Mouse (Mus musculus) G1E-ER4 (cell line): Measurements from ENCODE around the gene Tmem161a. TPM values are rescaled to one million over a fixed set of nuclear protein-coding genes. Genes with fewer than 3 reads are reported as not detected.

Experiments used
- GATA1 ChIP-seq: IDR thresholded peaks from one replicate; pipeline ENCODE4 v1.8.0; 2012; ENCODE audit warnings: low read length, inconsistent platforms
- polyA plus RNA-seq: library from polyadenylated mRNA; stranded (reverse); fragments of >175 nt; gene quantifications from 2 replicates; pipeline ENCODE4 v1.2.3, GENCODE M21; 2012

Gene Tmem161a
- polyA plus RNA-seq, 1 experiment: 149 TPM

DNA sequence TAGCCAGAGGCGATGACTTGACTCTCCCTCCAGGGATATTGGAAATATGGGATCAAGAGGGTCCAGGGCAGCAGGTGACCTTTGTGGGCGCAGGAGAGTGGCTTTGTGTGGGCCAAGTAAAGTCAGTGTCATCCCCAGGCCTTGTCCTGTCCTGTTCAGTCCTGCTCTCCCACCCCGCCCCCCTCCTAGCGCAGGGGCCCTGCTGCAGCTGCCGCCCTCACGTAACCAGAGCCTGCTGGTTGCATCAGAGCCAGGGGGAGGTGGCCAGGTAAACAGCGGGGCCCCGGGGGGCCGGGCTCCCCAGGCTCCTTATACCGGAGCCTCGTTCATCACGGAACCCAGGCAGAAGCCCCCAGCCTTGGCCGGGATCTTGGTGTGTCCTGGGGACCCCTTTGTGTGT lies 22.0 kb upstream of the Tmem161a start:
- no peak for TF ChIP-seq GATA1

GRCm38 (mm10) chr8:70152537-70153257 lies 19.5 kb upstream of the Tmem161a start:
- TF ChIP-seq GATA1: no peak

DNA sequence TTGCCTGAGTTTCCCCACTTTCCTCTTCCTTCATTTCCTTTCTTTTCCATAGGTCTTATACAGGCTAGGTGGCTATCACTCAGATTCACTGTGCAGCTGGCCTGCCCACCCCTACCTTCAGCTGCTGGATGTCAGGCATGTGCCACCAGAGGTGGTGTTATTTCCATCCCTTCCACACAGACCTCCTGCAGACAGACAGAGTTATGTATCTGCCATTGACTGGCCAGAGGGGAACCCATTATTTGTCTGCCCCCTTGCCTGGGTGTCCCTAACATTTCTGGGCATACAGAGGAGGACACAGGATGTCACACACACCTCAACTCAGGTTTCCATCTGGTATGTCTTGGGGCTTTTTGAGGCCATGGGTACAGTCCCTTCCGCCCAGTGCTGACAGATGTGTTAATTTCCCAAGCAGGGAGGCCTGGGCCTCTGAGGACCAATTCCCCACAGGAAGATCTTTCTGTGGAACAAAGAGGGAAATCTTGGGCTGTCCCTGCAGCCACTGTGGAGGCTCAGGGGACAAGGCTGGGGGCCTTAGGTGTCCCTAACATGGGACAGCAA lies 14.8 kb upstream of the Tmem161a start:
- no peak for TF ChIP-seq GATA1

- TF ChIP-seq GATA1: no peak
Observed at GRCm38 (mm10) chr8:70158069-70158853, 13.9 kb upstream of the Tmem161a start.

DNA sequence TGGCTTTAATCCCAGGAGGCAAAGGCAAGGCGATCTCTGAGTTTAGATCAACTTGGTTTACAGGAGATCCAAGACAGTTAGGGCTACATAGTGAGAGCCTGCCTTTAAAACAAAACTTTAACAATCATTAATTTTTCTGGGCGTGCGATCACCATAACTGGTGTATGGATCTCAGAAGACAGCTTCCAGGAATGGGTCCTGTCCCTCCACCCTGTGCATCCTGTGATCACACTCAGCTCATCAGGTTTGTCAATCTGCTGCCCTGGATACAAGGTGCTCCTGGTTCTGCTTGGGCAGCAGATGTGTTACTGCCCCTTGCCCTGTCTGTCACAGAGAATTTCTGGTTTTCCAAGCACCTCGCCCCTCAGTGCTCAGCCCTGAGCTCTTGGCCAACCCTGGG lies 12.9 kb upstream of the Tmem161a start:
- TF ChIP-seq GATA1: no peak

DNA sequence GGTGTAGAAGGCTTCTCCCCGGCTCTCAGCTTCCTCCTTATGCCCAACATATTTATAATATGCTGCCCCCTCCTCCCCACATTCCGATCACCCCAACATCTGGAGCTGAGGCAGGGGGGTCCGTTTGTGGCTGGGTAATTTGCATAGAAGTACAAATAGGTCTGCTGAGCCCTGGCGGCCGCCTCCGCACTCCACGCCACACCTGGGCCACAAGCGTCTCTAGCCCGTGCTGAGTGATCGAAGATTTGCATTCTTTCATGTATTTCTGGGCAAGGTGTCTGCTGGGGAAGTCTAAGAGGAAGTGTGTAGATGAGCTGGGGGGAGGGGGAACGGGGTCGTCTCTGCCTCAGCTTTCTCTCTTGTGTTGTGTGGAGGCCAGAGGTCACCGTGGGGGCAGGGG lies 12.1 kb upstream of the Tmem161a start:
- no peak for TF ChIP-seq GATA1

GRCm38 (mm10) chr8:70163316-70163715 lies 8.8 kb upstream of the Tmem161a start:
- no peak for TF ChIP-seq GATA1

DNA sequence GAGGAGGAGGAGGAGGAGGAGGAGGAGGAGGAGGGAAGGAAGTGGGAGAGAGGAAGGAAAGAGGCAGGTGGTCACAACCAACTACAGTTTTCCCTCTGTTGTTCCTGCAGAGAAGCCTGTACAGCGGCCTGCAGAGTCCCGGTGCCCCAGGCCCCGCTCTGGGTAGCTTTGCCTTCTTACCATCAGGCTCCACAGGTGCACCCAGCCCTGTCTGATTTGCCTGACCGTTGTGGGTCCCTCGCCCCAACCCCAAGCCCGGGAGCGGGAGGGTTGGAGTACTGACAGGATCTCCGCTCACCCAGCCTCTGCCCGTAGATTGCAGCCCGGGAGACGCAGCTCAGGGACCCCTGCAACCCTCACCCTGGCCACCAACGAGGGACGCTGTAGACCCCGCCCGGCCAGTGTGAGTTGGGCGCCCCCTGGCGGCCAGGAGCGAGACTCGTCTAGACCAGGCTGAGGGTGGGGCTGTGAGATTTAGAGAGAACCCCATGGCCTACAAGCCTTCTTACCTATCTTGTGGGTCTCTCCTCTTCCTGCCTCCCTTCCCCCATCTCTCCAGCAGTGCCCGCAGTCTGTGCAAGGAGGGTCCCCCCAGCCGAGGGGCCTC lies 5.5 kb upstream of the Tmem161a start:
- TF ChIP-seq GATA1: no peak

DNA sequence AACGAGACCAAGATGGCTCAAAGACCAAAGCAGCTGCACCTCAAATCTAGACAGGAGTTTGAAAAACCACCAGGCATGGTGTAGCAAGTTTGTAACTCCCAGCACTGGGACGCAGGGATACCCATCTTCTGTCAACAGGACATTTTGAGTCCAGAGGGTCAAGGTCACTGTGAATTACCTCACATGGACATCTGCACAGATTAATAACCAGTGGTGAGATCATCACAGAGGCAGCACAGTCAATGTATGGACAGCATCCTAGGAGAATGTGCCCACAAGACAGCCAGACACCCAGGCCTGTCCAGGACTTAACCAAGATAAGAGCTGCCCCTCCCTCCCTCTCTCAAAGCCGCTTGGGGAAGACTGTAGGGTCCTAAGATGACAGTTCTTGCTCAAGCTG lies 2.0 kb upstream of the Tmem161a start:
- no peak for TF ChIP-seq GATA1

- TF ChIP-seq GATA1: no peak
Observed at GRCm38 (mm10) chr8:70170748-70171147, 1.4 kb upstream of the Tmem161a start.

- no peak for TF ChIP-seq GATA1
Observed at GRCm38 (mm10) chr8:70171240-70171639, 916 bp upstream of the Tmem161a start.

DNA sequence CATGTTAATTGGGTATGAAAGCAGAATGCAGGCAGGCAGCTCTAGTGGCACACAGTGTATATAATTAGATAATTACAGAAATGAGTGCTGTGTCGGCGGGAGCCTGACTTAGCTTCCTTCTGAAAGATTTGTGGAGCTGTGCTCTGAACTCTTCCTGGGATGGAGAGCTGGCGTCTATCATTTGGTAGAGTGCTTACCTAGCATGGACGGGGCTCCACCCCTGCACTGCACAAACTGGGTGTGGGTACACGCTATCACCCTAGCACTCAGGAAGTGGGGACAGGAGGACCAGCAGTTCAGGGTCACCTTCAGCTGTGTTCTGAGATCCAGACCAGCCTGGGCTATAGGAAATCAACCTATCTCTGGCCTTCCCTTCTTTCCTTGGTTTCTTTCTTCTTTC lies 1.2 kb downstream of the Tmem161a start:
- no peak for TF ChIP-seq GATA1

DNA sequence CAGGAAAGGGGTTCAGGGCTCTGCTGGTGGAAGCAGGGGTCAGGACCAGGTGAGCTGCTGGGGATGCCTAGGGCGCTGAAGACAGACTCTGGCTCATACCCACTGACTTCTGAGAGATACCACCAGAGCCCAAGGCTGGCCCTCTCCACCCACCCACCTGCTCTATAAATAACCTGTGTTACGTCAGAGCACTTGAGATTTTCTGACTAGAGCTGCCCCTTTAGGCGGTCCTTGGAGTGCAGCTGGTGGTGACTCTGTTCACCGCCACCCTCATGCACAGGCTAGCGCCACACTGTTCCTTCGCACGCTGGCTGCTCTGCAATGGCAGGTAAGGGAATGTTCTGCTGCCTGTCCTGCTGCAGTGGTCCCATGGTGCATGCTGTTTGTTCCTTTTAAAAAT lies 1.9 kb downstream of the Tmem161a start:
- no peak for TF ChIP-seq GATA1

GRCm38 (mm10) chr8:70178231-70178630 lies 6.1 kb downstream of the Tmem161a start:
- no peak for TF ChIP-seq GATA1

DNA sequence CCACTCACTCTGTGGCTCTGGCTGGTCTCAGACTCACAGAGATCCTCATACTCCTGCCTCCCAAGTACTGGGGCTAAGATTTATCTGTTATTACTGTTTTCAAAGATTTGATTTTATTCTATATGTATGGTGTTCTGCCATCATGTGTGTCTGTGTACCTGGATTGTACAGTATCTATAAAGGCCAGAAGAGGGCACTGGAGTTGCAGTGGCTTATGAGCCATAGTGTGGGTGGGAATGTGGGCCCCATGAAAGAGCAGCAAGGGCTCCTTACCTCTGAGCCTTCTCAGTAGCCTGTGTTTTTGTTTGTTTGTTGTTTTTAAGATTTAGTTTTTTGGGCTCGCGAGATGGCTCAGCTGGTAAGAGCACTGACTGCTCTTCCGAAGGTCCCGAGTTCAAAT lies 6.9 kb downstream of the Tmem161a start:
- no peak for TF ChIP-seq GATA1

DNA sequence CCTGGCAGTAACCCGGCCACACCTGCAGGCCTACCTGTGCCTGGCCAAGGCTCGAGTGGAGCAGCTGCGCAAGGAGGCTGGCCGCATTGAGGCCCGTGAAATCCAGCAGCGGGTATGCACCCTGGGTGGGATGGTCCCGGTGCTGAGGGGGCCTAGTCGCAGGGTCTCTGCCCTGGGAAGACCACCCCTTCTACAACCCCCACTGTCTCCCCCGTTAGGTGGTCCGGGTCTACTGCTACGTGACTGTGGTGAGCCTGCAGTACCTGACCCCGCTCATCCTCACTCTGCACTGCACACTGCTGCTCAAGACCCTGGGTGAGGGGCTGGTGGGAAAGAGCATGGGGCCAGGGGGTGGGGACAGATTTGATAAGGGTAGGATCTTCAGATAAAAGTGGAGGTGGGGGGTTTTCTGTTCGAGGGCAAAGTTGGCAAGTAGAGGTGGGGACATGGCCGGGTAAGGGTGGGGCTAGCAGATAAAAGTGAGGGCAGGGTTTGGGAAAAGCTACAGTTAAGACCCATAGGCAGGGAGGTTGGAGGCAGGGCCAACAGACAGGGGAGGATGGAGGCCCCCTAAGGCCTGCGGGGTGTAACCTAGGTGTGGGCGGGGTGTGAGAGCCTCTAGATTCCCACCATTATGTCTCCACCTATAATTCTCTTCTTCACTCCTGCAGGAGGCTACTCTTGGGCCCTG lies 9.2 kb downstream of the Tmem161a start:
- no peak for TF ChIP-seq GATA1
